Mouse (Mus musculus) lung, postnatal 0 days (tissue): ENCODE measurements at regions not wholly inside any gene's neighbourhood (a gene's known extent, or its start where the extent isn't known, plus 50 kb on each side); places are given as distances from the start of the nearest gene placed in this dataset.

Experiments
- CTCF ChIP-seq: IDR thresholded peaks from 2 replicates; pipeline ENCODE4 v1.5.1; 2016; ENCODE audit warnings: antibody characterized with exemption, mild to moderate bottlenecking
- EP300 ChIP-seq: IDR thresholded peaks from 2 replicates; pipeline ENCODE4 v1.6.1; 2016; ENCODE audit warnings: antibody characterized with exemption, mild to moderate bottlenecking, control low read depth

DNA sequence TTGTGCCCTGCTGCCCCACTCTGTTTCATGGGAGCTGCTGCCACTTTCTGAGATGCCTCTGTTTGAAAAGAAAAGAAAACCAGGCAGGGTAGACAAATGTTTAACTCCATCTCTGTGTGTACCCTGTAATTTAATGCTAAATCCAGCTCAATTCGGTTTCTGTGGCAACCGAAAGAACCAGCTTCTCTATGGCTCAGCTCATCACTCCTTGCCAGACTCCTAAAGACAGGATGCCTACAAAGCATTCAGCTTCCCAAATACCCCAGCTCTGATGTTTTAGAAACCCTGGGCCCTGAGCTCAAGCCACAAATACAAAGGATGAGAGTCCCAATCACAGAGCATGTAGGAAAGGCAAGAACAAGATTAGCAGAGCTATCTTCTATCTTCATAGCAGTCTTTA lies 106.8 kb upstream of the Xcl1 start:
- TF ChIP-seq CTCF (no peak), EP300 (no peak)
